Mouse (Mus musculus): ENCODE measurements around the gene Gm28047. TPM values are rescaled to one million over a fixed set of nuclear protein-coding genes. Genes with fewer than 3 reads are reported as not detected.

The Gm28047 gene
- total and polyA plus RNA-seq, 3 experiments: 0.36 to 1.3 TPM; not detected in 1

DNA sequence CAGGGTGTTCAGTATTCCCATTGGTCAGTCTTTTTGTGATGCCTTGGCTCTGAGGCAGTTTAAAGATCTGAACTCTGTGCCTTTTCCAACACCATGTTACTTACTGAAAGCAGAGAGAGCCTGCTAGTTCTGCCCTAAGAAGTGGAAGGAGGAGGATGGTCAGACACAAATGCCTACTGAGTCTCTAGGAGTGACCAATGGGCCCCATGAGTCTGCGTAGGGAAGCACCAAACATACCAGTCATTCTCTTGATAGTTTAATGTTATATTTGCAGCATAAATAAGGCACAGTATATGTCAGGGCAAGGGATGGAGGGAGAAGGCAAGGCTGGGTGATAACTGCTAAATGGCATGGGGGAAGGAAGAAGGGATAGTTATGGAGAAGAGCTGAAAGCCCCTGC is 96.5 kb downstream of the Gm28047 start:
- WGBS: 100% methylated on average over 1 of the region's 1 CpGs
- peaks cover 14% of the 10 kb centered on the region for H3K36me3 ChIP-seq (ENCODE audit: control insufficient read depth, insufficient read depth, low read length)
- TF ChIP-seq CTCF (IDR thresholded peaks at IDR 0.05): no peak
- no peak for TF ChIP-seq POLR2A (IDR thresholded peaks at IDR 0.05; ENCODE audit: insufficient read depth, low read depth, low read length)
- H3K9ac ChIP-seq (ENCODE audit: low read depth, low read length): no peak overlapping the region
- intact Hi-C loops (cut with DNase I): loop anchor here (10.0 kb wide), 1 partner anchor 144 kb away; no protein-coding TSS in a partner anchor
- no peak overlapping the region for H3K4me3 ChIP-seq
- no peak overlapping the region for H3K27ac ChIP-seq
- H3K4me1 ChIP-seq (ENCODE audit: control insufficient read depth, insufficient read depth, low read length): no peaks in the 10 kb centered on the region
- DNase-seq: no peak
- no peaks in the 10 kb centered on the region for H3K79me2 ChIP-seq (replicated peaks; ENCODE audit: control insufficient read depth, insufficient read depth, low read length)
- no peaks in the 10 kb centered on the region for H3K27me3 ChIP-seq (ENCODE audit: control insufficient read depth, insufficient read depth, low read length)

DNA sequence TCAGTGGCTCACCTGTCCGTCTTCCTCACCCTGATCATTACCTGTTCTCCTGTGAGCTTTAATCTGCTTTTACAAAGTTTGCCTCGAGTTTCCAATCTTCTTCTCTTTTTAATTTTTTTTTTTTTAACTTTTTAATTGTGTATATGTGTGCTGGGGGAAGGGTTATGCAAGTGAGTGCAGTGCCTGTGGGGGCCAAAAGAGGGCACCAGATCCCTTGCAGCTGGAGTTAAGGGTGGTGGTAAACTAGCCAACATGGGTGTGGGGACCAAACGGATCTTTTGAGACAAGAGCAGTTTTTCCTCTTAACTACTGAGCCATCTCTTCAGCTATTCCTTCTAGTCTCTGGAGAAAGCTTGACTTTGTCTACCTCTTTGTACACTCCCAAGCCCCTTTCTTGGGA is 96.9 kb downstream of the Gm28047 start:
- no peaks in the 10 kb centered on the region for H3K4me1 ChIP-seq (ENCODE audit: control insufficient read depth, insufficient read depth, low read length)
- no peak overlapping the region for H3K27ac ChIP-seq
- no peaks in the 10 kb centered on the region for H3K79me2 ChIP-seq (replicated peaks; ENCODE audit: control insufficient read depth, insufficient read depth, low read length)
- no peaks in the 10 kb centered on the region for H3K27me3 ChIP-seq (ENCODE audit: control insufficient read depth, insufficient read depth, low read length)
- H3K9ac ChIP-seq (ENCODE audit: low read depth, low read length): no peak overlapping the region
- peaks cover 14% of the 10 kb centered on the region for H3K36me3 ChIP-seq (ENCODE audit: control insufficient read depth, insufficient read depth, low read length)
- DNase-seq: no peak
- intact Hi-C loops (cut with DNase I): loop anchor here (10.0 kb wide), 1 partner anchor 143 kb away; no protein-coding TSS in a partner anchor
- H3K4me3 ChIP-seq: no peak overlapping the region
- 83% methylated on average over 3 of the region's 3 CpGs for WGBS
- TF ChIP-seq POLR2A (IDR thresholded peaks at IDR 0.05; ENCODE audit: insufficient read depth, low read depth, low read length) (no peak), CTCF (IDR thresholded peaks at IDR 0.05) (peak; percentile 62)

DNA sequence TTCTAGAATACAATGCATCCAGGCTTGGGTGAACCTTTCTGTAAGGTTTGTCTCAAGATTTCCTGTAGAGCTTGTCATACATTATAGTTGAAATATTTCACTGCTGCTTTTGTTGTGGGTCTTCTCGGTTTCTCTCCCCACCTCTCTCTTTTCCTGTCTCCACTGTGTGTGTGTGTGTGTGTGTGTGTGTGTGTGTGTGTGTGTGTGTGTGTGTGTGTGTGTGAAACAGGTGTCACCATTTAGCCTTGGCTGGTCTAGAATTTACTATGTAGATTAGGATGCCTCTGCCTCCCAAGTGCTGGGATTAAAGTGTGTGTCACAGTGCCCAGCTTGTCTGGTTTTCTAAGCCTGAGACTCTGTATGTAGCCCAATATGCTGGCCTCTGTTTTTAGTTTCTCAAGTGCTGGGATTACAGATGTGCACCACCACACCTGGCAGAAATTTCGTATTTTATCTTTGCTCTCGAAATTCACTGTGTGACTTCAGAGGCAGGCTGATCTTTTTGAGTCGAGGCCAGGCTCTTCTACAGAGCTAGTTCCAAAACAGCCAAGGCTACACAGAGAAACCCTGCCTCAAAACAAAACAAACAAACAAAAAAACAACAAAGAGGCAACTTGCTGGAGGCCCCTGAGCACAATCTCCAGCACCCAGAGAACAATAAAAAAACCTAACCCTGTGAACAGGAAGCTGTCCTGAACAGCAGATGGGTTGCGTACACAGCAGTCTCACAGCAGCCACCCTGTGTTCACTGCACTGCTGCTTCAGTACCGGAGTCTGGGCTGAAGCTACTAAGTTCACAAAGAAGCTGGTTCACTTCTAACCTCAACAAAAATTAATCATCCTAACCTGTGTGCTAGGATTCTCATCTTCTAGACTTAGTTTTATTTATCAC is 98.5 kb downstream of the Gm28047 start:
- TF ChIP-seq POLR2A (IDR thresholded peaks at IDR 0.05; ENCODE audit: insufficient read depth, low read depth, low read length): no peak
- 61% methylated on average over 6 of the region's 6 CpGs for whole genome bisulfite sequencing
- H3K27me3 ChIP-seq (ENCODE audit: control insufficient read depth, insufficient read depth, low read length): no peaks in the 10 kb centered on the region
- intact Hi-C loops (cut with DNase I): loop anchor here (10.0 kb wide), 1 partner anchor 142 kb away; no protein-coding TSS in a partner anchor
- H3K9ac ChIP-seq (ENCODE audit: low read depth, low read length): no peak overlapping the region
- H3K79me2 ChIP-seq (replicated peaks; ENCODE audit: control insufficient read depth, insufficient read depth, low read length): no peaks in the 10 kb centered on the region
- no peaks in the 10 kb centered on the region for H3K4me1 ChIP-seq (ENCODE audit: control insufficient read depth, insufficient read depth, low read length)
- H3K27ac ChIP-seq: no peak overlapping the region
- H3K36me3 ChIP-seq (ENCODE audit: control insufficient read depth, insufficient read depth, low read length): peaks cover 5% of the 10 kb centered on the region; the same call in 1 of the 2 replicates
- no peak overlapping the region for H3K4me3 ChIP-seq
- no peak for DNase-seq

DNA sequence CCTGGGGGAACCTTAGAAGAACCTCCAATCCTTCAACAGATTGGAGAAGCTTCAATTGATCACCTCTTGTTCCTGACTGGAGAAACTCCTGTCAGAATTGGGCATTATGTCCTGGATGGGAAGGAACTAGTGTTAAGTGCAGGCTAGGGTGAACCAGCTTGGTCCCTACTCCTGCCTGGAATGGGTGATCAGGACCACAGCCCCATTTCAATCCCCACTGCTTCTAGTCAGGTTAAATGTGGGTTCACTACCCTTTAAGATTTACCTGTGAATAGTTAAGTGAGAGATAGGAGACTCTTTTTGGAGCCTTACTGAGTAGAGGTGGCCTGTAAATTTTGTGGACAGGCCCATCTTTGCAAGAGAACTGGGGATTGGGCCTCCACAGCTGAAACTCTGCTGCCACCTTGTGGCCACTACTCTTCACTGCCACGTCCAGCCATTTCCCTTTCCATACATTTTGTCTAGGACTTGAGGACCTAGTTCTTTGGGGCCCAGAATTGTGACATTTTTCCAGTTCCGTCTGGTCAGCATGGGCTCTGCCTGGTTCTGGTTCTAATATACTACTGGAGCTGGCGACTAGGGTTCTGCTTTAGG is 99.9 kb downstream of the Gm28047 start, which contains the start of gene Npff:
TSS of gene Npff (minus strand) at position 51 of the 594 bp plus-strand sequence.
- Histone ChIP-seq H3K27ac (no peak within 1 kb of the TSS), H3K79me2 (replicated peaks; ENCODE audit: control insufficient read depth, insufficient read depth, low read length) (no peaks in the 10 kb centered on the region), H3K27me3 (ENCODE audit: control insufficient read depth, insufficient read depth, low read length) (no peaks in the 10 kb centered on the region), H3K9ac (ENCODE audit: low read depth, low read length) (no peak within 1 kb of the TSS), H3K4me1 (ENCODE audit: control insufficient read depth, insufficient read depth, low read length) (no peaks in the 10 kb centered on the region), H3K4me3 (no peak within 1 kb of the TSS), H3K36me3 (ENCODE audit: control insufficient read depth, insufficient read depth, low read length) (no peaks in the 10 kb centered on the region)
- 8% methylated on average over 3 of the region's 3 CpGs for WGBS
- intact Hi-C loops (cut with DNase I): loop anchor here (10.0 kb wide), 1 partner anchor 140 kb away; no protein-coding TSS in a partner anchor
- peak; percentile 67 to 79 for DNase-seq
- 0 out of 2 replicates have a peak, but pooled peaks have one; percentile 6 for TF ChIP-seq POLR2A (IDR thresholded peaks at IDR 0.05; ENCODE audit: insufficient read depth, low read depth, low read length)
- TF ChIP-seq CTCF (IDR thresholded peaks at IDR 0.05): 0 out of 2 replicates have a peak, but pooled peaks have one; percentile 99
- peak; percentile 86 for TF ChIP-seq EP300 (IDR thresholded peaks at IDR 0.05; ENCODE audit: insufficient read depth, low read depth, low read length)

DNA sequence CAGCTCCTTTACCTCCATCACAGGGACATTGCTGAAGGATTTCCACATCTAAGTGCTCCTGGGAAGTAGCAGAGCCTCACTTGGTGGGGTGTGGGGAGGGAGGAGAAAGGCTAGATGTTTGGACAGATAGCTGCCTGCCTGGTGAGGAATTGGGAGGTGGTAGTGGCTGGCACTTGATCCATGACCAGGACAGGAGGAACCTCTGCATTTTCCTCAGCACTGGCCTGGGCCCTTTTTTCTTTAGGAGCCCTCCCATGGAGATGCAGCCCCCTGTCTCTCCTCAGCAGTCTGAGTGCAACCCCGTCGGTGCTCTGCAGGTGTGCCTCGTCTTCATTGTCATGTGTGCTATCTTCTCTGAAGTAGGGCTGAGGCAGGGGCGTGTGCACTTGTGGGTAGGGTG is 103.4 kb downstream of the Gm28047 start:
- Histone ChIP-seq H3K4me3 (no peak overlapping the region), H3K36me3 (ENCODE audit: control insufficient read depth, insufficient read depth, low read length) (no peaks in the 10 kb centered on the region), H3K9ac (ENCODE audit: low read depth, low read length) (no peak overlapping the region), H3K4me1 (ENCODE audit: control insufficient read depth, insufficient read depth, low read length) (no peaks in the 10 kb centered on the region; the same call in 1 of the 2 replicates), H3K79me2 (replicated peaks; ENCODE audit: control insufficient read depth, insufficient read depth, low read length) (no peaks in the 10 kb centered on the region), H3K27me3 (ENCODE audit: control insufficient read depth, insufficient read depth, low read length) (no peaks in the 10 kb centered on the region), H3K27ac (no peak overlapping the region)
- 72% methylated on average over 4 of the region's 4 CpGs for WGBS
- TF ChIP-seq EP300 (IDR thresholded peaks at IDR 0.05; ENCODE audit: insufficient read depth, low read depth, low read length): no peak
- no peak for TF ChIP-seq CTCF (IDR thresholded peaks at IDR 0.05)
- no peak for TF ChIP-seq POLR2A (IDR thresholded peaks at IDR 0.05; ENCODE audit: insufficient read depth, low read depth, low read length)
- DNase-seq: no peak
- intact Hi-C loops (cut with DNase I): loop anchor here (10.0 kb wide), 1 partner anchor 137 kb away; no protein-coding TSS in a partner anchor
